Mouse (Mus musculus) ES-Bruce4 (cell line): Measurements from ENCODE around the gene Clic5.

Experiments used
- CTCF ChIP-seq: IDR thresholded peaks from one replicate; pipeline ENCODE4 v1.8.1; 2011; ENCODE audit warnings: low read depth, low read length
- POLR2A ChIP-seq: IDR thresholded peaks from one replicate; pipeline ENCODE4 v1.8.1; 2011; ENCODE audit warnings: low read length; ENCODE audit not compliant: insufficient read depth

DNA sequence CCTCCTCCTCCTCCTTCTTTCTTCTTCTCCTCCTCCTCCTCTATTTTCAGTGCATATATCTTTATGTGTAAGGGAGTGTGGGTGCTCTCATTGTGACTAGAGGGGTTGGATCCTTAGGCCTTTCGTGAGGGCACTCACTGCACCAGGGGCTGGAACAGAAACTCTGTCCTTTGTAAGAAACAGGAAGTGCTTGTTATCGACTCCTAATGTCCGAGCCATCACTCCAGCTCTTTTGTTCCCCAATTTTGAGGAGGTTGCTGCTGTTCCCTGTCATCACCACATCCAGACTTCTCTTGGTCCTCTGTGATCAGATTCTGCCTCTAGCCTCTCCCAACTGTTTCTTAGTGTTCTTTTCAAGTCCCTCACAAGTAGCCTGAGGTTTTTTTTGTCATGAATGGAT, 64.3 kb downstream of the Clic5 start:
- TF ChIP-seq CTCF (no peak), POLR2A (no peak)
